Mouse (Mus musculus): Measurements from ENCODE around the gene Prokr2. TPM values are rescaled to one million over a fixed set of nuclear protein-coding genes. Genes with fewer than 3 reads are reported as not detected.

The Prokr2 gene
- under 1 TPM in 1 of 2 experiments, not detected in 1; 0.31 TPM for total RNA-seq (2021)
- long read RNA-seq, experiment 1: 0 reads
- long read RNA-seq, experiment 2: 0 reads

- DNase-seq (ENCODE audit: low spot score in 2 of 2): no peak
These were observed at the start of gene Prokr2 for GRCm38 (mm10) chr2:132385194-132385838. Prokr2 (minus strand) TSS chr2:132385447.

- no peak for DNase-seq (ENCODE audit: low spot score in 2 of 2)
These were observed 42.1 kb upstream of the Prokr2 start for GRCm38 (mm10) chr2:132427160-132427941.

- DNase-seq (ENCODE audit: low spot score in 2 of 2): no peak
These were observed 40.3 kb upstream of the Prokr2 start for GRCm38 (mm10) chr2:132425576-132425975.

- DNase-seq (ENCODE audit: low spot score in 2 of 2): no peak
These were observed 38.3 kb upstream of the Prokr2 start for GRCm38 (mm10) chr2:132423411-132424047.

- DNase-seq (ENCODE audit: low spot score in 2 of 2): no peak
These were observed 37.6 kb upstream of the Prokr2 start for GRCm38 (mm10) chr2:132422846-132423245.

- DNase-seq (ENCODE audit: low spot score in 2 of 2): no peak
These were observed 33.2 kb upstream of the Prokr2 start for GRCm38 (mm10) chr2:132418414-132418813.

- no peak for DNase-seq (ENCODE audit: low spot score in 2 of 2)
These were observed 24.9 kb upstream of the Prokr2 start for GRCm38 (mm10) chr2:132410126-132410525.

GRCm38 (mm10) chr2:132398136-132398535 is 12.9 kb upstream of the Prokr2 start:
- DNase-seq (ENCODE audit: low spot score in 2 of 2): no peak

GRCm38 (mm10) chr2:132395753-132396152 is 10.5 kb upstream of the Prokr2 start:
- DNase-seq (ENCODE audit: low spot score in 2 of 2): no peak

GRCm38 (mm10) chr2:132390607-132391160 is 5.4 kb upstream of the Prokr2 start:
- DNase-seq (ENCODE audit: low spot score in 2 of 2): no peak

GRCm38 (mm10) chr2:132389562-132389961 is 4.3 kb upstream of the Prokr2 start:
- DNase-seq (ENCODE audit: low spot score in 2 of 2): no peak

- DNase-seq (ENCODE audit: low spot score in 2 of 2): no peak
These were observed 595 bp downstream of the Prokr2 start for GRCm38 (mm10) chr2:132384511-132385193.

GRCm38 (mm10) chr2:132382308-132382707 is 2.9 kb downstream of the Prokr2 start:
- DNase-seq (ENCODE audit: low spot score in 2 of 2): no peak

GRCm38 (mm10) chr2:132379690-132380089 is 5.6 kb downstream of the Prokr2 start:
- DNase-seq (ENCODE audit: low spot score in 2 of 2): no peak

- no peak for DNase-seq (ENCODE audit: low spot score in 2 of 2)
These were observed 6.6 kb downstream of the Prokr2 start for GRCm38 (mm10) chr2:132378602-132379150.

GRCm38 (mm10) chr2:132377436-132377835 is 7.8 kb downstream of the Prokr2 start:
- no peak for DNase-seq (ENCODE audit: low spot score in 2 of 2)

- no peak for DNase-seq (ENCODE audit: low spot score in 2 of 2)
These were observed 9.5 kb downstream of the Prokr2 start for GRCm38 (mm10) chr2:132375721-132376120.

GRCm38 (mm10) chr2:132375135-132375534 is 10.1 kb downstream of the Prokr2 start:
- DNase-seq (ENCODE audit: low spot score in 2 of 2): no peak

GRCm38 (mm10) chr2:132373748-132374147 is 11.5 kb downstream of the Prokr2 start:
- DNase-seq (ENCODE audit: low spot score in 2 of 2): no peak

- DNase-seq (ENCODE audit: low spot score in 2 of 2): no peak
These were observed 16.8 kb downstream of the Prokr2 start for GRCm38 (mm10) chr2:132368433-132368832.

GRCm38 (mm10) chr2:132343846-132344245 is 41.4 kb downstream of the Prokr2 start:
- no peak for DNase-seq (ENCODE audit: low spot score in 2 of 2)

Data from adrenal gland, postnatal 4 days (tissue).